ENCODE assay signal across 8 mouse cellular contexts in the genomic region with DNA sequence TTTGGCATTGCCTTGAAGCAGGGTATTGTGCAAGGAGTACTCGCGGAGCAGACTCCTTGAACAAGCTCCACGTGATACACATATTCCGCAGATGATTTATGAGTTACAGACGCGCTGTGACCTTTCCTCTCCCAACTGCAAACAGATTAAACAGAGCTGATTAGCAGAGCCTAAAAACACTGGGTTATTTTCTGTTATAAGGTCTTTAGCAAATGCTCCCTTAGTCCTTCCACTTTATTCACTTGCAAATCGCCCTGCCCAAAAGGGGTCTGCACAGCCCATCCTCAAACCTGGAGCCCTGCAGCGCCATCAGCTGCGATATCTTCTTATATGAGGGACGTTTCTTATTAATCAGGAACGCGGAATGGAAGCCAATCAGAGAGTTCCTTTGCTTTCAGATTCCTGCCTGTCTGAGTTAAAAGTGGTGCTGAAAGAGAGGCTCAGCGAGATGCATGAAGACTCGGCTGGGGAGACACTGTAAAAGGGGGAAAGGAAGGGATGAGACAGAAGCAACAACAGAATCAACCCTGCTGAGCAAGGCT. TPM values are rescaled to one million over a fixed set of nuclear protein-coding genes. Genes with fewer than 3 reads are reported as not detected.
DNase-seq lines count a peak whose midpoint lies in the region; ATAC-seq and TF ChIP-seq lines count a peak whose summit lies in the region.

A gene (plus strand): TSS at position 287 of the 542 bp plus-strand sequence.

- H3K79me2 ChIP-seq in liver, adult 2 months (ENCODE audit: control insufficient read depth, insufficient read depth, low read length) = no peaks in the 10 kb centered on the region

- ATAC-seq in hindbrain, embryonic 12.5 days (ENCODE audit: low FRiP score) = peak; percentile 76
- peak; percentile 82 for ATAC-seq in neural tube, embryonic 12.5 days (ENCODE audit: low FRiP score, low read depth)

- 3% methylated on average over 14 of the region's 14 CpGs for WGBS in liver, adult 2 months
- 4% methylated on average over 14 of the region's 14 CpGs for WGBS in hindbrain, embryonic 12.5 days
- WGBS in neural tube, embryonic 12.5 days = 3% methylated on average over 14 of the region's 14 CpGs

- peak within 1 kb of the TSS; percentile 61 for H3K4me2 ChIP-seq in hindbrain, embryonic 12.5 days (replicated peaks)
- peak within 1 kb of the TSS; percentile 56 for H3K4me2 ChIP-seq in neural tube, embryonic 12.5 days (replicated peaks)

- no peak for TF ChIP-seq POLR2A in liver, adult 2 months (IDR thresholded peaks at IDR 0.05; ENCODE audit: extremely low read depth, insufficient read depth, low read length)

- H3K27ac ChIP-seq in liver, adult 2 months (replicated peaks; ENCODE audit: insufficient read depth, low read depth, low read length) = no peak within 1 kb of the TSS
- peak within 1 kb of the TSS; percentile 23; the same call in 1 of the 2 replicates for H3K27ac ChIP-seq in hindbrain, embryonic 12.5 days
- no peak within 1 kb of the TSS for H3K27ac ChIP-seq in neural tube, embryonic 12.5 days

- H3K4me3 ChIP-seq in liver, adult 2 months (ENCODE audit: insufficient read depth, low read depth, low read length) = no peak within 1 kb of the TSS
- peak within 1 kb of the TSS; percentile 35 for H3K4me3 ChIP-seq in hindbrain, embryonic 12.5 days
- peak within 1 kb of the TSS; percentile 19; the same call in 1 of the 2 replicates for H3K4me3 ChIP-seq in neural tube, embryonic 12.5 days

- no peaks in the 10 kb centered on the region for H3K9me3 ChIP-seq in hindbrain, embryonic 12.5 days (replicated peaks)
- no peaks in the 10 kb centered on the region for H3K9me3 ChIP-seq in neural tube, embryonic 12.5 days

- peak; percentile 56 for DNase-seq in liver, adult 2 months (ENCODE audit: extremely low read depth, low read depth, low spot score)
- DNase-seq in liver = no peak
- DNase-seq in embryo, embryonic 10.5 days (ENCODE audit: low spot score) = peak; percentile 41
- DNase-seq in left cerebral cortex, postnatal 10 days (ENCODE audit: extremely low spot score in 1 of 2, low spot score in 2 of 2) = peak in 1 of 2 experiments; percentile 31
- no peak for DNase-seq in thymus, postnatal 4 days
- DNase-seq in ovary, postnatal 36 days (ENCODE audit: low spot score) = no peak

- intact Hi-C loops in left cerebral cortex, postnatal 10 days (cut with DNase I) = no loop called here

- H3K9ac ChIP-seq in liver, adult 2 months (ENCODE audit: low read depth, low read length) = no peak within 1 kb of the TSS
- H3K9ac ChIP-seq in hindbrain, embryonic 12.5 days = peak within 1 kb of the TSS; percentile 32; the same call in 1 of the 2 replicates
- peak within 1 kb of the TSS; percentile 27; the same call in 1 of the 2 replicates for H3K9ac ChIP-seq in neural tube, embryonic 12.5 days

- no peaks in the 10 kb centered on the region for H3K36me3 ChIP-seq in liver, adult 2 months (ENCODE audit: control insufficient read depth, insufficient read depth, low read length)
- no peaks in the 10 kb centered on the region for H3K36me3 ChIP-seq in hindbrain, embryonic 12.5 days
- H3K36me3 ChIP-seq in neural tube, embryonic 12.5 days = no peaks in the 10 kb centered on the region

- no peak for TF ChIP-seq CTCF in liver, adult 2 months (IDR thresholded peaks at IDR 0.05; ENCODE audit: low read depth, low read length)

- no peaks in the 10 kb centered on the region for H3K27me3 ChIP-seq in liver, adult 2 months (ENCODE audit: control insufficient read depth, insufficient read depth, low read length)
- no peaks in the 10 kb centered on the region for H3K27me3 ChIP-seq in hindbrain, embryonic 12.5 days
- no peaks in the 10 kb centered on the region for H3K27me3 ChIP-seq in neural tube, embryonic 12.5 days (replicated peaks)

- no peaks in the 10 kb centered on the region for H3K4me1 ChIP-seq in liver, adult 2 months (ENCODE audit: control insufficient read depth, insufficient read depth, low read length)
- H3K4me1 ChIP-seq in hindbrain, embryonic 12.5 days = no peaks in the 10 kb centered on the region
- no peaks in the 10 kb centered on the region for H3K4me1 ChIP-seq in neural tube, embryonic 12.5 days

RNA-seq across cellular contexts. Expression of the gene that starts here (rescaled TPM):
- not detected in 2 replicates for total RNA-seq in liver, adult 2 months (2014; rRNA removed)
- not detected in 2 replicates for polyA plus RNA-seq in liver, adult 2 months (2012; rRNA removed)
- 1.0 and 1.3 TPM in 2 replicates for polyA plus RNA-seq in hindbrain, embryonic 12.5 days (2016; fragmentation: Nextera tagmentation; extraction: Ambion mirVana)
- 10 to 100 TPM; 21.0 to 23.3 TPM for total RNA-seq in left cerebral cortex, postnatal 10 days (2021)
- 1.6 and 1.9 TPM in 2 replicates for polyA plus RNA-seq in neural tube, embryonic 12.5 days (2016; fragmentation: Nextera tagmentation; extraction: Ambion mirVana)

Comparison
In these comparisons a context has a peak if more than half of its experiments do, and no peak if none do; other contexts are left out.
1. RNA of the gene that starts here (total RNA-seq): 21.0 to 23.3 TPM in left cerebral cortex, postnatal 10 days; not detected in liver, adult 2 months; every median in the first group is over 10 times any median in the second.
2. Peak in DNase-seq in liver, adult 2 months; RNA of the gene not detected or under 1 TPM.